In genomic region chr1:131736494-131736893, GRCm38 (mm10) we compare ENCODE assay signal across 13 mouse cellular contexts. TPM values are rescaled to one million over a fixed set of nuclear protein-coding genes. Genes with fewer than 3 reads are reported as not detected.
DNase-seq lines count a peak whose midpoint lies in the region; ATAC-seq and TF ChIP-seq lines count a peak whose summit lies in the region.
"Had no signal": no experiment of that assay in that cellular context is flagged by ENCODE, and none has a peak within 500 bp of the region (broad histone marks: within the 10 kb centered on the region; RNA-seq: fewer than 3 reads in every experiment).

No protein-coding gene starts in this region.

- no peak for DNase-seq in heart, postnatal 36 days
- DNase-seq in thymus, postnatal 25 days, result no peak
- no peak for DNase-seq in layer of hippocampus, adult 2 months (ENCODE audit: low spot score in 2 of 2)
- DNase-seq: liver; lung, adult 2 months had no signal

- H3K4me2 ChIP-seq in heart, embryonic 11.5 days, result peak overlapping the region; percentile 27
- H3K4me2 ChIP-seq: midbrain, embryonic 15.5 days had no signal

- 0 out of 2 replicates have a peak overlapping the region, but pooled peaks have one; percentile 22 for H3K9ac ChIP-seq in heart, embryonic 11.5 days (ENCODE audit: low read depth, low read length)
- H3K9ac ChIP-seq: midbrain, embryonic 15.5 days had no signal

- no peak for TF ChIP-seq CTCF in layer of hippocampus, adult 2 months (conservative IDR thresholded peaks at IDR 0.05)

- no peaks in the 10 kb centered on the region for H3K36me3 ChIP-seq in heart, embryonic 11.5 days (ENCODE audit: control insufficient read depth, insufficient read depth, low read length)
- H3K36me3 ChIP-seq in megakaryocyte, embryonic 14.5 days (replicated peaks; ENCODE audit: low read length), result no peaks in the 10 kb centered on the region
- H3K36me3 ChIP-seq: midbrain, embryonic 15.5 days had no signal

- no peaks in the 10 kb centered on the region for H3K27me3 ChIP-seq in heart, embryonic 11.5 days (ENCODE audit: control insufficient read depth, insufficient read depth, low read length)
- peaks cover 87% of the 10 kb centered on the region for H3K27me3 ChIP-seq in megakaryocyte, embryonic 14.5 days (replicated peaks)
- H3K27me3 ChIP-seq: midbrain, embryonic 15.5 days had no signal

- peaks cover 17% of the 10 kb centered on the region for H3K4me1 ChIP-seq in heart, embryonic 11.5 days (ENCODE audit: control insufficient read depth, insufficient read depth, low read length)
- peaks cover 81% of the 10 kb centered on the region for H3K4me1 ChIP-seq in megakaryocyte, embryonic 14.5 days
- H3K4me1 ChIP-seq: midbrain, embryonic 15.5 days had no signal

- 32% methylated on average over 9 of the region's 9 CpGs for WGBS in heart, embryonic 11.5 days (ENCODE audit: insufficient replicate concordance)

- intact Hi-C loops in heart, postnatal 36 days (cut with DNase I), result no loop called here

- no peak overlapping the region for H3K4me3 ChIP-seq in heart, embryonic 11.5 days (ENCODE audit: low read depth, low read length)
- peak overlapping the region; percentile 82 for H3K4me3 ChIP-seq in megakaryocyte, embryonic 14.5 days (replicated peaks)
- no peak overlapping the region for H3K4me3 ChIP-seq in layer of hippocampus, adult 2 months
- H3K4me3 ChIP-seq: midbrain, embryonic 15.5 days had no signal

- H3K9me3 ChIP-seq in heart, embryonic 11.5 days (replicated peaks; ENCODE audit: control insufficient read depth, low read length), result no peaks in the 10 kb centered on the region
- no peaks in the 10 kb centered on the region for H3K9me3 ChIP-seq in megakaryocyte, embryonic 14.5 days
- H3K9me3 ChIP-seq: midbrain, embryonic 15.5 days had no signal

- peak overlapping the region; percentile 35; the same call in 1 of the 2 replicates for H3K27ac ChIP-seq in heart, embryonic 11.5 days (ENCODE audit: low read depth, low read length)
- no peak overlapping the region for H3K27ac ChIP-seq in layer of hippocampus, adult 2 months
- H3K27ac ChIP-seq: midbrain, embryonic 15.5 days had no signal

- no peak for ATAC-seq in heart, embryonic 11.5 days (replicated peaks; ENCODE audit: insufficient number of reproducible peaks, low FRiP score, low TSS enrichment)
- no peak for ATAC-seq in megakaryocyte, adult 5-6 weeks (ENCODE audit: poor library complexity, severe bottlenecking)
- ATAC-seq in megakaryocyte progenitor cell, adult 5-6 weeks (replicated peaks; ENCODE audit: poor library complexity), result peak; percentile 44
- ATAC-seq: CD4-positive, CD25-positive, alpha-beta regulatory T cell, adult 4 months; midbrain, embryonic 15.5 days had no signal

RNA-seq across cellular contexts. Expression of gene Slc26a9, which starts 7.3 kb away (rescaled TPM):
- not detected in 2 replicates for polyA plus RNA-seq in heart, embryonic 11.5 days (2014; fragmentation: Nextera tagmentation; extraction: Ambion mirVana)
- not detected for total RNA-seq in heart, postnatal 36 days (2021)
- not detected in 2 replicates for polyA plus RNA-seq in megakaryocyte, embryonic 14.5 days (2012; ENCODE audit: insufficient read depth, low replicate concordance)
- not detected in 2 replicates for total RNA-seq in megakaryocyte, adult 5-6 weeks (2015)
- not detected in 2 replicates for total RNA-seq in megakaryocyte, adult 5-6 weeks (2017)
- total RNA-seq in megakaryocyte progenitor cell, adult 5-6 weeks (2015), result 0.02 and 0.25 TPM in 2 replicates
- total RNA-seq in megakaryocyte progenitor cell, adult 5-6 weeks (2017), result 0.14 TPM in 1 of 2 replicates, not detected in the other
- under 1 TPM; 0.07 to 0.15 TPM for total RNA-seq in layer of hippocampus, adult 2 months (2021)
- total RNA-seq: gastrocnemius, postnatal 14 days; neutrophil, adult 5-6 weeks had no signal
- polyA plus RNA-seq: CD4-positive, CD25-positive, alpha-beta regulatory T cell, adult 4 months had no signal

RNA-seq across cellular contexts. Expression of gene Rab7b, which starts 48.0 kb away (rescaled TPM):
- polyA plus RNA-seq in heart, embryonic 11.5 days (2014; fragmentation: Nextera tagmentation; extraction: Ambion mirVana), result 1.1 and 1.4 TPM in 2 replicates
- 1 to 10 TPM; 4.3 to 4.5 TPM for total RNA-seq in heart, postnatal 36 days (2021)
- polyA plus RNA-seq in megakaryocyte, embryonic 14.5 days (2012; ENCODE audit: insufficient read depth, low replicate concordance), result 2.3 TPM in 1 of 2 replicates, not detected in the other
- total RNA-seq in megakaryocyte, adult 5-6 weeks (2015), result 3.3 and 4.0 TPM in 2 replicates
- 22.4 TPM in 2 replicates for total RNA-seq in megakaryocyte, adult 5-6 weeks (2017)
- 5.8 and 7.7 TPM in 2 replicates for total RNA-seq in megakaryocyte progenitor cell, adult 5-6 weeks (2015)
- 31.1 and 43.2 TPM in 2 replicates for total RNA-seq in megakaryocyte progenitor cell, adult 5-6 weeks (2017)
- total RNA-seq in layer of hippocampus, adult 2 months (2021), result 1 to 10 TPM in 1 of 2 experiments, under 1 TPM in 1; 0.83 to 1.6 TPM
